Mouse (Mus musculus) olfactory bulb, adult 2 months (tissue): ENCODE data around the gene Gm42957.

Source experiments
- CTCF ChIP-seq: fragments of 200-500 bp; IDR thresholded peaks from 2 replicates; pipeline ENCODE4 v1.5.1; 2012; ENCODE audit warnings: low read depth, mild to moderate bottlenecking, low read length, moderate library complexity; ENCODE audit not compliant: insufficient read depth
- POLR2A ChIP-seq: fragments of 200-500 bp; IDR thresholded peaks from 2 replicates; pipeline ENCODE4 v1.6.1; 2012; ENCODE audit warnings: mild to moderate bottlenecking, low read depth, low read length, moderate library complexity; ENCODE audit not compliant: insufficient read depth

GRCm38 (mm10) chr3:96663432-96664239, 28.4 kb downstream of the Gm42957 start:
- peak; percentile 75 for TF ChIP-seq CTCF
- no peak for TF ChIP-seq POLR2A
